Mouse (Mus musculus) E14TG2a.4 (cell line): Measurements from ENCODE around the gene Ttyh1.

Source experiments
- H3K27me3 ChIP-seq: 2 replicates; pipeline ENCODE4 v1.6.1; 2014; ENCODE audit warnings: low read length, control low read depth; ENCODE audit not compliant: insufficient read depth
- H3K36me3 ChIP-seq: 2 replicates; pipeline ENCODE4 v1.6.1; 2014; ENCODE audit warnings: low read length, control low read depth; ENCODE audit not compliant: insufficient read depth
- H3K4me1 ChIP-seq: replicated peaks from 2 replicates; pipeline ENCODE4 v1.6.1; 2014; ENCODE audit warnings: low read depth, low read length, control low read depth
- H3K4me3 ChIP-seq: replicated peaks from 2 replicates; pipeline ENCODE4 v1.5.1; 2014; ENCODE audit warnings: mild to moderate bottlenecking, low read length
- H3K9me3 ChIP-seq: 2 replicates; pipeline ENCODE4 v1.6.1; 2014; ENCODE audit warnings: low read length, control low read depth
- CTCF ChIP-seq: conservative IDR thresholded peaks from 2 replicates; pipeline ENCODE4 v1.5.1; 2014; ENCODE audit warnings: low read length
- NANOG ChIP-seq: IDR thresholded peaks from 2 replicates; pipeline ENCODE4 v1.6.1; 2014; ENCODE audit warnings: borderline replicate concordance, low read length, mixed read lengths
- POU5F1 ChIP-seq: IDR thresholded peaks from 2 replicates; pipeline ENCODE4 v1.6.1; 2014; ENCODE audit warnings: low read length, borderline replicate concordance

Gene Ttyh1

DNA sequence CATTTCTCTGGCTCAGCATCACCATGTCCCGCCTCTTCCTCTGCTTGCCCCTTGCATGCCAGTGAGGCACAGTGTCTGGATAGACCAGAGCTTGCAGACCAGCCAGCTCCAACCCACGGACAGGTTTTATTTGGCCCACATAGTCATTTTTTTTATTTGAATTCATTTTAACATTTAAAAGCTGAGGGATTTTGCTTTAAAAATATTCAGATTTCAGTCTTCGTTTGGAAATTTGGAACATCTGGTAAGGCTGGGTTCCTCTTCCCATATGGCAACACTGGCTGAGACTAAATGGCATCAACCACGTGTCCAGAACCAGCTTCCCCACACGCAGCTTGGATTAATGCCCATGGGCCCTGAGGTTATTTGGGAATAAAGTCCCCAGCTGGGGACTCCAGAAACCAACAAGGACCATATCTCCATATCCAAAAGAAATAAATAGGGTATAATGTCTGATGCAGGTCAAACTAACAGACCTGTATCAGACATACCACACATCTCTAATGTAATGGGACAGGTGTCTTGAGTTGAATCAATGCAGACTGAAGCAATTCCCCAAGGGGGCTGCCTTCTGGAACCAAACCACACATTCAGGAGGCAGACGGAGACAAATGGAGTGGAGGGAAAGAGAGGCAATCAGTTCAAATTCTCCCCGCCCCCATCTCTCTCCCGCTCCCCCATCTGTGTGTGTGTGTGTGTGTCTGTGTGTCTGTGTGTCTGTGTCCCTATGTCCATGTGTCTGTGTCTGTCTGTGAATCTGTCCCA is 2.0 kb upstream of the Ttyh1 start:
- H3K36me3 ChIP-seq: no peaks in the 10 kb centered on the region
- no peaks in the 10 kb centered on the region for H3K9me3 ChIP-seq
- TF ChIP-seq NANOG (no peak), POU5F1 (no peak), CTCF (no peak)
- H3K27me3 ChIP-seq: no peaks in the 10 kb centered on the region
- H3K4me1 ChIP-seq: peaks cover 34% of the 10 kb centered on the region
- no peak overlapping the region for H3K4me3 ChIP-seq

GRCm38 (mm10) chr7:4119976-4120921 is 1.0 kb downstream of the Ttyh1 start:
- no peaks in the 10 kb centered on the region for H3K9me3 ChIP-seq
- no peaks in the 10 kb centered on the region for H3K27me3 ChIP-seq
- peak overlapping the region; percentile 95 for H3K4me3 ChIP-seq
- H3K4me1 ChIP-seq: peaks cover 61% of the 10 kb centered on the region
- no peak for TF ChIP-seq NANOG
- TF ChIP-seq POU5F1: no peak
- H3K36me3 ChIP-seq: no peaks in the 10 kb centered on the region

DNA sequence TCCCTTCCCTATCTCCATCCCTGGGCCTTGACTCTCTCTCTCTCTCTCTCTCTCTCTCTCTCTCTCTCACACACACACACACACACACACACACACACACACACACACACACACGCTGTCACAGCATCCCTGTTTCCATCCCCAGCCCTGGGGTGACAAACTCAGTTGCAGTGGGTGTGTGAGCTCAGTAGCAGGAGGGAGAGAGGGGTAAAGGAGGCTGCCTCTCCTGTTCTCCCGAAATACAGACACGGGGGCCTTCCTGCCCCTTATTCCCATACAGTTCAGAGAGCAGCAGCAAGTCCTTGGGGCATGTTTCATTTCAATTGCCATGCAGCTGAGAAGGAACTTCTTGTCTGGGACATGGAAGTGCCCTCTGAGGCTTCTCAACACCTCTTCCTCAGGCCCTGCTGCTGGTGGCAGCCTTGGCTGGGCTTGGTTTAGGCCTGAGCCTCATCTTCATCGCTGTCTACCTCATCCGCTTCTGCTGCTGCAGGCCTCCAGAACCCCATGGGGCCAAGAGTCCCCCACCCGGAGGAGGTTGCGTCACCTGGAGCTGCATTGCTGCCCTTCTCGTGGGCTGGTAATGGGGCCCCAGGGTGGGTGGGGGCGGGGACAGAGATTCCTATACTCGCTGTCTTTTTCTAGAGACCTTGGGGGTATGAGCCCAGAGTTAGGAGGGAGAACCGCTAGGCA is 3.0 kb downstream of the Ttyh1 start:
- peaks cover 81% of the 10 kb centered on the region for H3K4me1 ChIP-seq
- peaks cover 7% of the 10 kb centered on the region; the same call in 1 of the 2 replicates for H3K36me3 ChIP-seq
- peak overlapping the region; percentile 75; the same call in 1 of the 2 replicates for H3K4me3 ChIP-seq
- no peaks in the 10 kb centered on the region for H3K9me3 ChIP-seq
- H3K27me3 ChIP-seq: no peaks in the 10 kb centered on the region
- TF ChIP-seq CTCF (no peak), NANOG (no peak), POU5F1 (no peak)

- TF ChIP-seq POU5F1: no peak
- TF ChIP-seq NANOG: no peak
- TF ChIP-seq CTCF: no peak
- Histone ChIP-seq H3K9me3 (no peaks in the 10 kb centered on the region), H3K36me3 (peaks cover 12% of the 10 kb centered on the region), H3K4me1 (peaks cover 87% of the 10 kb centered on the region), H3K27me3 (no peaks in the 10 kb centered on the region), H3K4me3 (peak overlapping the region; percentile 75)
Measured at GRCm38 (mm10) chr7:4122783-4123182, 3.6 kb downstream of the Ttyh1 start.

GRCm38 (mm10) chr7:4123732-4124131 is 4.5 kb downstream of the Ttyh1 start:
- Histone ChIP-seq H3K4me3 (peak overlapping the region; percentile 75), H3K36me3 (peaks cover 22% of the 10 kb centered on the region), H3K4me1 (peaks cover 93% of the 10 kb centered on the region), H3K9me3 (no peaks in the 10 kb centered on the region), H3K27me3 (no peaks in the 10 kb centered on the region)
- TF ChIP-seq NANOG (no peak), CTCF (no peak), POU5F1 (no peak)

DNA sequence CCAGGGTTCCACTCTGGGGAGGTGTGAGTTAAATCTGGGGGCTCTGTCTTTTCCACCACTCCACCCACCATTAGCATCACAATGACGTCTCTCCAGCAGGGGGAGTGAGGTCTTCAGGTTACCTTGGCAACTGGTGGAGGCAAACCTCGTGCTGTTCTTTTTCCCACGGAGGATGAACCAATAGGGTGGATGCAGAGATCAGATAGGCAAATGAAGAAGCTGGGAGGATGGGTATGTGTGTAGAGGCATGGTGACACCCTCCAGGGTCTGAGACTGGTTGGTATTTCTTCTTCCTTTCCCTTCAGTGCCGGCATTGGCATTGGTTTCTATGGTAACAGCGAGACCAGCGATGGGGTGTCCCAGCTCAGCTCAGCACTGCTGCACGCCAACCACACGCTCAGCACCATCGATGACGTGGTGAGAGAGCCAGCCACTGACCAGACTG is 5.1 kb downstream of the Ttyh1 start:
- H3K9me3 ChIP-seq: no peaks in the 10 kb centered on the region

DNA sequence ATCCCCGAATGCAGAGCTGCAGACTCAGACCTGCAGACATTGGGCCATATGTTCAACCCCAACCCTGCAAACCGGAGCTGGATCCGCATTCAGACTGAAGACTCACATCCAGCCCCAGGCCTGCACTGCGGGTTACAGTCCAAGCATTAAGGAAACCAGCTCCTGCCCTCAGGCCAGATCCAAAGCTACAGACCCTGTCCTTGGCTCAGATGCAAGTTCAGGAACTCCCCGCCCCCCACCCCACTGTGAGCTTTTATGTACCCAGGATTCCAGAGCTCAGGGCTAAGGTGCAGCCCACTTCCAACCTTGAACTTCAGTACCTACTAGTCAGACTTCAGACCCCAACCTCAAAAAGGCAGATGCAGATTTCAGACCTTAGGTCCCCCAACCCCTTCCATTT is 5.6 kb downstream of the Ttyh1 start:
- TF ChIP-seq CTCF (no peak), NANOG (no peak; the same call in 1 of the 2 replicates)
- Histone ChIP-seq H3K4me1 (peaks cover 97% of the 10 kb centered on the region), H3K36me3 (peaks cover 33% of the 10 kb centered on the region), H3K4me3 (peak overlapping the region; percentile 75), H3K27me3 (no peaks in the 10 kb centered on the region), H3K9me3 (no peaks in the 10 kb centered on the region)

More for the DNA sequence above, 5.1 kb downstream of the Ttyh1 start:
- Histone ChIP-seq H3K36me3 (peaks cover 28% of the 10 kb centered on the region), H3K4me1 (peaks cover 94% of the 10 kb centered on the region), H3K27me3 (no peaks in the 10 kb centered on the region), H3K4me3 (peak overlapping the region; percentile 75)
- TF ChIP-seq NANOG (peak; percentile 52; the same call in 1 of the 2 replicates), CTCF (no peak), POU5F1 (peak; percentile 90)

DNA sequence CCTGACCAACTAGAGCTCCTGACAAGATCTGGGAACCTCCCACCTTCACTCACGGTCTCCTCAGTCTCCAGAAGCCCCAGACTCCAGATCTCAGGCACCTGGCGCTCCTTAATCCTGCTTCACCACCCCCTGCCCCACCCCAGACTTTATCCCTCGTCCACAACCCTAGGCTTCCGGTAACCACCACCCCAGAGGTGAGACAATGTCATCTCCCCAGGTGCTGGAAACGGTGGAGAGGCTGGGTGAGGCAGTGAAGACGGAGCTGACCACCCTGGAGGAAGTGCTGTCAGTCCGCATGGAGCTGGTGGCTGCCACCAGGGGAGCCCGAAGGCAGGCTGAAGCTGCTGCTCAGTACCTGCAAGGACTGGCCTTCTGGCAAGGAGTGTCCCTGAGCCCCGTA is 6.1 kb downstream of the Ttyh1 start:
- peaks cover 97% of the 10 kb centered on the region for H3K4me1 ChIP-seq
- H3K9me3 ChIP-seq: no peaks in the 10 kb centered on the region
- peaks cover 38% of the 10 kb centered on the region for H3K36me3 ChIP-seq
- peak overlapping the region; percentile 75 for H3K4me3 ChIP-seq
- TF ChIP-seq POU5F1 (no peak), CTCF (peak; percentile 21)
- no peaks in the 10 kb centered on the region for H3K27me3 ChIP-seq
